Mouse (Mus musculus) limb, embryonic 14.5 days (tissue): ENCODE data around the gene Nln. TPM values are rescaled to one million over a fixed set of nuclear protein-coding genes. Genes with fewer than 3 reads are reported as not detected.
A peak's percentile ranks its signal among the peaks of the same experiment; 100 is the strongest.

ENCODE experiments used
- ATAC-seq: fragments of 200-750 bp; cut with Nextera tagmentation; 2 replicates; pipeline ENCODE4 v1.8.0; 2017; ENCODE audit warnings: low read depth, moderate number of reproducible peaks, moderate TSS enrichment; ENCODE audit not compliant: low FRiP score
- DNase-seq: peaks from one replicate; pipeline ENCODE4 v3.0.0-alpha.2; 2015; ENCODE audit warnings: low spot score
- H3K27ac ChIP-seq: fragments of 300-500 bp; sonication (generic); replicated peaks from 2 replicates; pipeline ENCODE4 v1.5.1; 2014; ENCODE audit warnings: low read depth, mild to moderate bottlenecking, low read length, moderate library complexity, mixed read lengths
- H3K27me3 ChIP-seq: fragments of 300-500 bp; sonication (generic); 2 replicates; pipeline ENCODE4 v1.6.1; 2014; ENCODE audit warnings: low read length, mixed read lengths; ENCODE audit not compliant: control insufficient read depth, insufficient read depth
- H3K36me3 ChIP-seq: fragments of 300-500 bp; sonication (generic); 2 replicates; pipeline ENCODE4 v1.6.1; 2014; ENCODE audit warnings: mild to moderate bottlenecking, low read length, moderate library complexity, mixed read lengths; ENCODE audit not compliant: control insufficient read depth, insufficient read depth
- H3K4me1 ChIP-seq: fragments of 300-500 bp; sonication (generic); 2 replicates; pipeline ENCODE4 v1.6.1; 2014; ENCODE audit warnings: antibody characterized with exemption, low read length, mixed read lengths; ENCODE audit not compliant: control insufficient read depth, insufficient read depth
- H3K4me2 ChIP-seq: fragments of 300-500 bp; sonication (generic); replicated peaks from 2 replicates; pipeline ENCODE4 v1.6.1; 2014; ENCODE audit warnings: low read depth, mild to moderate bottlenecking, low read length, moderate library complexity; ENCODE audit not compliant: severe bottlenecking
- H3K4me3 ChIP-seq: fragments of 300-500 bp; sonication (generic); replicated peaks from 2 replicates; pipeline ENCODE4 v1.5.1; 2014; ENCODE audit warnings: low read length
- H3K9ac ChIP-seq: fragments of 300-500 bp; sonication (generic); 2 replicates; pipeline ENCODE4 v1.6.1; 2014; ENCODE audit warnings: mild to moderate bottlenecking, low read depth, low read length, moderate library complexity; ENCODE audit not compliant: severe bottlenecking
- H3K9me3 ChIP-seq: fragments of 300-500 bp; sonication (generic); 2 replicates; pipeline ENCODE4 v1.6.1; 2016; ENCODE audit warnings: low read length; ENCODE audit not compliant: control insufficient read depth
- POLR2A ChIP-seq: fragments of 200-500 bp; IDR thresholded peaks from 2 replicates; pipeline ENCODE4 v1.8.0; 2012; ENCODE audit warnings: inconsistent platforms, mild to moderate bottlenecking, moderate library complexity, borderline replicate concordance; ENCODE audit not compliant: insufficient read depth, insufficient read length; ENCODE audit errors: extremely low read depth
- WGBS: fragments of 180-500 bp; shearing (Covaris S2); extraction: QIAGEN DNeasy Blood & Tissue Kit; methylation state at CpG from one replicate; pipeline ENCODE4 v1.1.7; 2014; 5-methylcytosine and 5-hydroxymethylcytosine counted together
- polyA plus RNA-seq, 2 experiments: library from polyadenylated mRNA; depleted of rRNA in 1 of 2; stranded (reverse) in 1 of 2; unstranded in 1 of 2; fragments of >200 nt; fragmentation: Nextera tagmentation in 1 of 2; extraction: Ambion mirVana in 1 of 2; gene quantifications; 2 replicates each; pipeline versions ENCODE4 v1.2.1 to v1.2.3; 2012 to 2014

The Nln gene
- polyA plus RNA-seq, 2 experiments = 9.8 to 16.6 TPM

GRCm38 (mm10) chr13:103985510-103986278 is 123.7 kb downstream of the Nln start:
- Histone ChIP-seq H3K27me3 (no peaks in the 10 kb centered on the region), H3K27ac (peak overlapping the region; percentile 89), H3K4me1 (peaks cover 19% of the 10 kb centered on the region), H3K4me2 (0 out of 2 replicates have a peak overlapping the region, but pooled peaks have one; percentile 13), H3K9me3 (no peaks in the 10 kb centered on the region), H3K36me3 (no peaks in the 10 kb centered on the region), H3K9ac (0 out of 2 replicates have a peak overlapping the region, but pooled peaks have one; percentile 0), H3K4me3 (no peak overlapping the region)
- ATAC-seq (peak; percentile 57; the same call in 1 of the 2 replicates), DNase-seq (peak; percentile 54)
- WGBS = 59% methylated on average over 20 of the region's 20 CpGs
- TF ChIP-seq POLR2A = no peak

DNA sequence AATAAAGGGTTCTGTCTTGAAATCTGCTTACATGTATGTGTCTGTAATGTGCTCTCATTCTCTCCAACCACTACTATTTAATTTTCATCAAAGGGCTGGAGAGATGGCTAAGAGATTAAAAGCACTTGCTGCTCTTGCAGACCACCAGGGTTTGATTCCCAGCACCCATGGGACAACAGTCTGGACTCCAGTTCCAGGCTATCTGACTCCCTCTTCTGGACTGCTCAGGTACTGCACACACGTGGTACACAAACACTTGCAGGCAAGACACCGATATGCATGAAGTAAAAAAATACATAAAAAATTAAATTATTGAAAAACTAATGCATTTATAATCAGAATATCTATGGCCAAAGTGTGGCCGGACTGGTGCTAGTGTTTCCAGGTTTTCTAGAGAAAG is 127.0 kb downstream of the Nln start:
- H3K36me3 ChIP-seq = no peaks in the 10 kb centered on the region
- ATAC-seq = no peak
- WGBS = 97% methylated on average over 3 of the region's 3 CpGs
- H3K4me1 ChIP-seq = peaks cover 24% of the 10 kb centered on the region
- no peak for TF ChIP-seq POLR2A
- no peak overlapping the region for H3K9ac ChIP-seq
- H3K27ac ChIP-seq = no peak overlapping the region
- no peaks in the 10 kb centered on the region for H3K27me3 ChIP-seq
- no peak overlapping the region for H3K4me3 ChIP-seq
- peaks cover 4% of the 10 kb centered on the region; the same call in 1 of the 2 replicates for H3K9me3 ChIP-seq
- H3K4me2 ChIP-seq = no peak overlapping the region
- no peak for DNase-seq

GRCm38 (mm10) chr13:103980414-103980813 is 129.0 kb downstream of the Nln start:
- 89% methylated on average over 5 of the region's 5 CpGs for WGBS
- no peak for TF ChIP-seq POLR2A
- no peak overlapping the region for H3K4me3 ChIP-seq
- H3K27me3 ChIP-seq = no peaks in the 10 kb centered on the region
- ATAC-seq = no peak
- H3K9ac ChIP-seq = no peak overlapping the region
- no peaks in the 10 kb centered on the region for H3K36me3 ChIP-seq
- peaks cover 4% of the 10 kb centered on the region; the same call in 1 of the 2 replicates for H3K9me3 ChIP-seq
- peaks cover 8% of the 10 kb centered on the region for H3K4me1 ChIP-seq
- no peak overlapping the region for H3K27ac ChIP-seq
- no peak overlapping the region for H3K4me2 ChIP-seq
- no peak for DNase-seq

- TF ChIP-seq POLR2A = no peak
- H3K9ac ChIP-seq = no peak overlapping the region
- ATAC-seq (peak; percentile 69), DNase-seq (peak; percentile 42)
- no peaks in the 10 kb centered on the region for H3K27me3 ChIP-seq
- peak overlapping the region; percentile 49 for H3K27ac ChIP-seq
- H3K36me3 ChIP-seq = no peaks in the 10 kb centered on the region
- peaks cover 4% of the 10 kb centered on the region; the same call in 1 of the 2 replicates for H3K4me1 ChIP-seq
- WGBS = 41% methylated on average over 5 of the region's 5 CpGs
- H3K9me3 ChIP-seq = peaks cover 4% of the 10 kb centered on the region; the same call in 1 of the 2 replicates
- no peak overlapping the region for H3K4me2 ChIP-seq
- H3K4me3 ChIP-seq = no peak overlapping the region
Observed at GRCm38 (mm10) chr13:103978286-103978866, 131.0 kb downstream of the Nln start.

DNA sequence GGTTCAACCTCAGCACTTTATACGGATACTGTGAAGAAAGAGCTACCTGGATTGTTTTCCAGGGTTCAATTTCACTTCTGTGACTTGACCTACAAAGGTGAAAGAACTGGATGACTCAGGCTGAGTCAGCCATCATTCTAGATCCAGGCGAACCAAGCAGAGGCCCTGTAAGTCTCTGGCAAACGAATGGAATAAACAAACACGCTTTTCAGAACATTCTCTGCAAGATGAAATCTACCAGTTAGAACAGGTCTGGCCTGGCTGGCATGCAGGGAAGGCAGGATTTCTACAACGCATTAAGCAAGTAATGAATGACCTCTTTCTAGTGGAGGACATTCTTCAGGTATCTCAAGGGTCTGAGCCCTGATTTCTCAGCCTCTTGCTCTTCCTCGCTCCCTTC is 131.6 kb downstream of the Nln start:
- no peak for TF ChIP-seq POLR2A
- no peaks in the 10 kb centered on the region for H3K27me3 ChIP-seq
- no peak overlapping the region for H3K4me2 ChIP-seq
- H3K9ac ChIP-seq = no peak overlapping the region
- no peak overlapping the region for H3K4me3 ChIP-seq
- ATAC-seq = no peak
- peaks cover 4% of the 10 kb centered on the region; the same call in 1 of the 2 replicates for H3K9me3 ChIP-seq
- DNase-seq = no peak
- peak overlapping the region; percentile 49 for H3K27ac ChIP-seq
- no peaks in the 10 kb centered on the region for H3K36me3 ChIP-seq
- WGBS = 51% methylated on average over 6 of the region's 6 CpGs
- H3K4me1 ChIP-seq = peaks cover 4% of the 10 kb centered on the region; the same call in 1 of the 2 replicates
